Mouse (Mus musculus) lung, adult 2 months (tissue): ENCODE data around the gene Slc2a9.

ENCODE experiments used
- CTCF ChIP-seq: fragments of 200-500 bp; IDR thresholded peaks from 2 replicates; pipeline ENCODE4 v1.5.1; 2011; ENCODE audit warnings: mild to moderate bottlenecking, low read length, control low read depth; ENCODE audit not compliant: insufficient read depth
- POLR2A ChIP-seq: fragments of 200-500 bp; IDR thresholded peaks from 2 replicates; pipeline ENCODE4 v1.6.1; 2011; ENCODE audit warnings: low read depth, mild to moderate bottlenecking, control low read depth, low read length, borderline replicate concordance; ENCODE audit errors: extremely low read depth

DNA sequence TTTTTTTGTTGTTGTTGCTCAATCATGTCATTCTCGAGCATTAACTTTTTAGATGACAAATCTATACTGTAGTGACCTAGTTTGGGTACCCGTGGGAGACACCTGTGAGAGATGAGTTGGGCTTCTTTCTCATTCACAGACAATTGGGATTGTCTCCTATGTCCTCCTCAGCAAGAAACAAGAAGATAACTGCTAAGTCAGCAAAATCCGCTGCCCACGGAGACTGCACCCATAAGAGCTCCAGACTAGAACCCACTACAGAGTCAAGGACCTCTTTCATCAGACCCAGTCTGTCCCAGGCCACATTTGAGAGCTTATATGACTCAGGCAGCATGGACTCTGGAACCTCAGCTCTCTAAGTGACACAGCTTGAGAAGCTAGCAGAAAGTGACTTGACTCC is 13.2 kb downstream of the Slc2a9 start:
- no peak for TF ChIP-seq POLR2A
- no peak for TF ChIP-seq CTCF
